Mouse (Mus musculus) stomach, embryonic 16.5 days (tissue): ENCODE measurements around the gene Phf6. TPM values are rescaled to one million over a fixed set of nuclear protein-coding genes. Genes with fewer than 3 reads are reported as not detected.
"Not testable (repeated sequence)": the region's sequence is repeated elsewhere in the genome, so short reads cannot be mapped to it uniquely, and the experiment has no call there.

ENCODE experiments used
- ATAC-seq: fragments of 200-750 bp; cut with Nextera tagmentation; 2 replicates; pipeline ENCODE4 v1.8.0; 2017; ENCODE audit warnings: moderate number of reproducible peaks, moderate TSS enrichment; ENCODE audit not compliant: insufficient read depth, low FRiP score
- H3K27ac ChIP-seq: fragments of 300-500 bp; sonication (generic); 2 replicates; pipeline ENCODE4 v1.5.1; 2014; ENCODE audit warnings: low read length
- H3K27me3 ChIP-seq: fragments of 300-500 bp; sonication (generic); 2 replicates; pipeline ENCODE4 v1.6.1; 2014; ENCODE audit warnings: low read length, control low read depth, mixed read lengths; ENCODE audit not compliant: control insufficient read depth, insufficient read depth
- H3K36me3 ChIP-seq: fragments of 300-500 bp; sonication (generic); 2 replicates; pipeline ENCODE4 v1.6.1; 2014; ENCODE audit warnings: low read length; ENCODE audit not compliant: control insufficient read depth, insufficient read depth
- H3K4me1 ChIP-seq: fragments of 300-500 bp; sonication (generic); 2 replicates; pipeline ENCODE4 v1.6.1; 2014; ENCODE audit warnings: low read length, control low read depth, mixed read lengths; ENCODE audit not compliant: control insufficient read depth, insufficient read depth
- H3K4me2 ChIP-seq: fragments of 300-500 bp; sonication (generic); 2 replicates; pipeline ENCODE4 v1.6.1; 2014; ENCODE audit warnings: low read depth, low read length, mixed read lengths
- H3K4me3 ChIP-seq: fragments of 300-500 bp; sonication (generic); replicated peaks from 2 replicates; pipeline ENCODE4 v1.5.1; 2014; ENCODE audit warnings: mild to moderate bottlenecking, low read length
- H3K9ac ChIP-seq: fragments of 300-500 bp; sonication (generic); 2 replicates; pipeline ENCODE4 v1.6.1; 2014; ENCODE audit warnings: low read length
- H3K9me3 ChIP-seq: fragments of 300-500 bp; sonication (generic); replicated peaks from 2 replicates; pipeline ENCODE4 v1.6.1; 2016; ENCODE audit warnings: low read length, control low read depth; ENCODE audit not compliant: control insufficient read depth
- WGBS: fragments of 180-500 bp; shearing (Covaris S2); extraction: QIAGEN DNeasy Blood & Tissue Kit; methylation state at CpG from one replicate; pipeline ENCODE4 v1.1.7; 2014; 5-methylcytosine and 5-hydroxymethylcytosine counted together
- polyA plus RNA-seq: library from polyadenylated mRNA; unstranded; fragments of >200 nt; fragmentation: Nextera tagmentation; extraction: Ambion mirVana; gene quantifications from 2 replicates; pipeline ENCODE4 v1.2.1, GENCODE M21; 2015

Gene Phf6
- polyA plus RNA-seq, 1 experiment from 2014 or later: 28.6 TPM

GRCm38 (mm10) chrX:52971211-52972006, 59.3 kb downstream of the Phf6 start:
- H3K27me3 ChIP-seq: no peaks in the 10 kb centered on the region
- H3K4me2 ChIP-seq: no peak overlapping the region
- no peaks in the 10 kb centered on the region for H3K4me1 ChIP-seq
- no peak overlapping the region for H3K9ac ChIP-seq
- no peaks in the 10 kb centered on the region for H3K9me3 ChIP-seq
- H3K4me3 ChIP-seq: no peak overlapping the region
- peak; percentile 86 for ATAC-seq
- H3K27ac ChIP-seq: no peak overlapping the region
- no peaks in the 10 kb centered on the region for H3K36me3 ChIP-seq
- WGBS: 43% methylated on average over 3 of the region's 3 CpGs

DNA sequence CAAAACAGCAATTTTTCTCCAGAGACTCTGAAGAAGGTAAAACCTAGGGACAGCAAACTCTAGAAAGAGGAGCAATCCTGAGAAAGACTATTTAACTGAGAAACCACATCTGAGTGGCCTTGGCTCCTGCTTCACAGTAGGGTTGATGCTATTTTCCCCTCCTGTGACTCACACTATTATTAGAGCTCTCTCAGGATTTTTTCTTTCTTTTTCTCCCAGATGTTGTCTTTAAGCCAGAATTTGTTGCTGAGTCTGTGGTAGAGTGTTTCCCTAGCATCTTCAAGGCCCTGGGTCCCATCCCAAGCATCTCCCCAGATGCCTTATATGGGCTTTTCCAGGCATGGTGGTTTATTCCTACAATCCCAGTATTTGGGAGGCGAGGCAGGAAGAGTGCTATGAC, 60.1 kb downstream of the Phf6 start:
- no peak overlapping the region for H3K27ac ChIP-seq
- H3K27me3 ChIP-seq: no peaks in the 10 kb centered on the region
- no peak overlapping the region for H3K4me2 ChIP-seq
- no peaks in the 10 kb centered on the region for H3K4me1 ChIP-seq
- 67% methylated on average over 1 of the region's 1 CpGs for WGBS
- no peak overlapping the region for H3K9ac ChIP-seq
- H3K4me3 ChIP-seq: no peak overlapping the region
- H3K9me3 ChIP-seq: no peaks in the 10 kb centered on the region
- no peaks in the 10 kb centered on the region for H3K36me3 ChIP-seq
- ATAC-seq: no peak

DNA sequence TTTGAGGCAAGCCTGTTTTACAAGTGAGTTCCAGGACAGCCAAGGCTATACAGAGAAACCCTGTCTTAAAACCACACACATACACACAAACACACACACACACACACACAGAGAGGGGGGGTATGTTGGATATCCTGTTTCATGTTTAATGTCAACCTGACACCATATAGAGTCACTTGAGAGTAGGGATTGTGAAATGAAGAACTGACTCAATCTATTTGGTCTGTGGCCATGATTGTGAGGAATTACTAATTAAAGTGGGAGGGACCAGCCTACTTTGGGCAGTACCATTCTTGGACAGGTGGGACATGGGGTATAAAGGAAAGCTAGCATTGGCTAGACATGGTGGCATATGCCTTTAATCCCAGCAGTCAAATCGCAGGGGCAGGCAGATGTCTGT, 60.6 kb downstream of the Phf6 start:
- no peak overlapping the region for H3K9ac ChIP-seq
- WGBS: 76% methylated on average over 1 of the region's 1 CpGs
- no peaks in the 10 kb centered on the region for H3K27me3 ChIP-seq
- no peaks in the 10 kb centered on the region for H3K36me3 ChIP-seq
- no peak overlapping the region for H3K27ac ChIP-seq
- H3K4me3 ChIP-seq: no peak overlapping the region
- H3K9me3 ChIP-seq: no peaks in the 10 kb centered on the region
- ATAC-seq: no peak
- H3K4me1 ChIP-seq: no peaks in the 10 kb centered on the region
- no peak overlapping the region for H3K4me2 ChIP-seq

DNA sequence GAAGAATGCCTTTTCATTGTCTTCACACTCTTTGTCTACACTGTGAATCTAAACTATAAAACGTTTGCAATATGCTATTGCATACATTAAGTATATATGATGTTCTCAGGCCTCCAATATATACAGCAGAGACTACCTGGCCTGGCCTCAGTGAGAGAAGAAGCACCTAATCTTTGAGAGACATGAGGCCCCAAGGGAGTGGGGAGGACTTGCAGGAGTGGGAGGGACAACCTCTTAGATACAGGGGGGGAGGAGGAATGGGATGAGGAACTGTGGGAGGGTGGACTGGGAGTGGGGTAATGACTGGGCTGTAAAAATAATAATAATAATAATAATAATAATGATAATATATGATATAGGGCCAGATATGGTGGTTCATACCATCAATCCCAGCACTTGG, 66.5 kb downstream of the Phf6 start:
- Histone ChIP-seq H3K27ac (no peak overlapping the region), H3K27me3 (no peaks in the 10 kb centered on the region), H3K4me3 (no peak overlapping the region), H3K9ac (no peak overlapping the region), H3K9me3 (no peaks in the 10 kb centered on the region), H3K4me1 (no peaks in the 10 kb centered on the region), H3K4me2 (no peak overlapping the region), H3K36me3 (no peaks in the 10 kb centered on the region)
- 39% methylated on average over 1 of the region's 1 CpGs for WGBS
- no peak for ATAC-seq

- no peaks in the 10 kb centered on the region for H3K36me3 ChIP-seq
- no peaks in the 10 kb centered on the region for H3K27me3 ChIP-seq
- H3K4me3 ChIP-seq: no peak overlapping the region
- no peak for ATAC-seq
- no peak overlapping the region for H3K4me2 ChIP-seq
- no peak overlapping the region for H3K27ac ChIP-seq
- WGBS: 67% methylated on average over 3 of the region's 3 CpGs
- H3K4me1 ChIP-seq: no peaks in the 10 kb centered on the region
- H3K9ac ChIP-seq: no peak overlapping the region
- H3K9me3 ChIP-seq: no peaks in the 10 kb centered on the region
Measured at GRCm38 (mm10) chrX:52981378-52981777, 69.3 kb downstream of the Phf6 start.

GRCm38 (mm10) chrX:52987905-52988783, 76.1 kb downstream of the Phf6 start, which contains the start of gene Hprt:
Gene Hprt, plus strand, starts transcription at chrX:52988137.
- peak within 1 kb of the TSS; percentile 70 for H3K4me3 ChIP-seq
- H3K27me3 ChIP-seq: no peaks in the 10 kb centered on the region
- no peaks in the 10 kb centered on the region for H3K36me3 ChIP-seq
- peak within 1 kb of the TSS; percentile 95 for H3K27ac ChIP-seq
- WGBS: 13% methylated on average over 70 of the region's 72 CpGs
- H3K4me2 ChIP-seq: peak within 1 kb of the TSS; percentile 52
- H3K9ac ChIP-seq: peak within 1 kb of the TSS; percentile 86
- ATAC-seq: peak; percentile 95
- no peaks in the 10 kb centered on the region for H3K4me1 ChIP-seq
- H3K9me3 ChIP-seq: no peaks in the 10 kb centered on the region

- H3K4me2 ChIP-seq, H3K27me3 ChIP-seq, ATAC-seq, H3K4me1 ChIP-seq, H3K27ac ChIP-seq, H3K9me3 ChIP-seq, H3K9ac ChIP-seq, H3K4me3 ChIP-seq, H3K36me3 ChIP-seq: not testable (repeated sequence)
- WGBS: 78% methylated on average over 5 of the region's 5 CpGs
Measured at GRCm38 (mm10) chrX:52994726-52995125, 82.7 kb downstream of the Phf6 start.

DNA sequence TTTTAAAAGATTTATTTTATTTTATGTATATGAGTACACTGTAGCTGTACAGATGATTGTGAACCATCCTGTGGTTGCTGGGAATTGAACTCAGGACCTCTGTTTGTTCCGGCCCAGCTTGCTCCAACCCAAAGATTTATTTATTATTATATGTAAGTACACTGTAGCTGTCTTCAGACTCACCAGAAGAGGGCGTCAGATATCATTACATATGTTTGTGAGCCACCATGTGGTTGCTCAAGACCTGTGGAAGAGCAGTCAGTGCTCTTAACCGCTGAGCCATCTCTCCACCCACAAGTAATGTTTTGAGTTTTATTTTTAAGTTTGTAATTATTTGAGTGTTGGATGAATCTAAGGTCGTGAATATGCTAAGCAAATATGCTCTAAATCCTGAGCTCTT, 92.8 kb downstream of the Phf6 start:
- H3K9me3 ChIP-seq, H3K36me3 ChIP-seq, H3K27ac ChIP-seq, H3K4me3 ChIP-seq, H3K9ac ChIP-seq, H3K4me1 ChIP-seq, H3K27me3 ChIP-seq, H3K4me2 ChIP-seq, ATAC-seq: not testable (repeated sequence)
- 57% methylated on average over 4 of the region's 4 CpGs for WGBS

- WGBS: 44% methylated on average over 3 of the region's 3 CpGs
- ATAC-seq: no peak
Measured at GRCm38 (mm10) chrX:53006062-53006461, 94.0 kb downstream of the Phf6 start.

More at GRCm38 (mm10) chrX:53006062-53006461, 94.0 kb downstream of the Phf6 start:
- H3K9me3 ChIP-seq: no peaks in the 10 kb centered on the region
- no peak overlapping the region for H3K4me2 ChIP-seq
- H3K27me3 ChIP-seq: no peaks in the 10 kb centered on the region
- H3K4me1 ChIP-seq: no peaks in the 10 kb centered on the region
- no peak overlapping the region for H3K27ac ChIP-seq
- no peak overlapping the region for H3K4me3 ChIP-seq
- no peak overlapping the region for H3K9ac ChIP-seq
- H3K36me3 ChIP-seq: no peaks in the 10 kb centered on the region
